Mouse (Mus musculus): Measurements from ENCODE around the gene Akap2. TPM values are rescaled to one million over a fixed set of nuclear protein-coding genes. Genes with fewer than 3 reads are reported as not detected.

Akap2 gene
- polyA plus RNA-seq, 1 experiment: 20.8 TPM

GRCm38 (mm10) chr4:57681511-57681910, 35.9 kb upstream of the Akap2 start:
- H3K27ac ChIP-seq (ENCODE audit: insufficient read depth, low read length): no peak overlapping the region
- H3K4me3 ChIP-seq (ENCODE audit: insufficient read depth, low read length): no peak overlapping the region
- TF ChIP-seq CTCF (IDR thresholded peaks at IDR 0.05; ENCODE audit: extremely low read depth, insufficient read depth, low read length) (no peak), POLR2A (IDR thresholded peaks at IDR 0.05; ENCODE audit: extremely low read depth, insufficient read depth, low read length) (no peak)
- H3K4me1 ChIP-seq (ENCODE audit: control insufficient read depth, insufficient read depth, low read length): no peaks in the 10 kb centered on the region

- TF ChIP-seq POLR2A (IDR thresholded peaks at IDR 0.05; ENCODE audit: extremely low read depth, insufficient read depth, low read length): no peak
- no peak for TF ChIP-seq CTCF (IDR thresholded peaks at IDR 0.05; ENCODE audit: extremely low read depth, insufficient read depth, low read length)
- H3K4me1 ChIP-seq (ENCODE audit: control insufficient read depth, insufficient read depth, low read length): no peaks in the 10 kb centered on the region; the same call in 1 of the 2 replicates
- no peak overlapping the region for H3K4me3 ChIP-seq (ENCODE audit: insufficient read depth, low read length)
- H3K27ac ChIP-seq (ENCODE audit: insufficient read depth, low read length): no peak overlapping the region
These were observed 35.1 kb upstream of the Akap2 start for GRCm38 (mm10) chr4:57682341-57682740.

- TF ChIP-seq CTCF (IDR thresholded peaks at IDR 0.05; ENCODE audit: extremely low read depth, insufficient read depth, low read length) (no peak), POLR2A (IDR thresholded peaks at IDR 0.05; ENCODE audit: extremely low read depth, insufficient read depth, low read length) (no peak)
- H3K4me1 ChIP-seq (ENCODE audit: control insufficient read depth, insufficient read depth, low read length): peaks cover under 1% of the 10 kb centered on the region; the same call in 1 of the 2 replicates
- H3K27ac ChIP-seq (ENCODE audit: insufficient read depth, low read length): no peak overlapping the region
- H3K4me3 ChIP-seq (ENCODE audit: insufficient read depth, low read length): no peak overlapping the region
These were observed 34.5 kb upstream of the Akap2 start for GRCm38 (mm10) chr4:57682944-57683343.

GRCm38 (mm10) chr4:57684676-57685215, 32.7 kb upstream of the Akap2 start:
- Histone ChIP-seq H3K4me3 (ENCODE audit: insufficient read depth, low read length) (no peak overlapping the region), H3K4me1 (ENCODE audit: control insufficient read depth, insufficient read depth, low read length) (peaks cover 3% of the 10 kb centered on the region; the same call in 1 of the 2 replicates), H3K27ac (ENCODE audit: insufficient read depth, low read length) (no peak overlapping the region)
- TF ChIP-seq POLR2A (IDR thresholded peaks at IDR 0.05; ENCODE audit: extremely low read depth, insufficient read depth, low read length) (no peak), CTCF (IDR thresholded peaks at IDR 0.05; ENCODE audit: extremely low read depth, insufficient read depth, low read length) (no peak)

GRCm38 (mm10) chr4:57686736-57687135, 30.7 kb upstream of the Akap2 start:
- TF ChIP-seq CTCF (IDR thresholded peaks at IDR 0.05; ENCODE audit: extremely low read depth, insufficient read depth, low read length): no peak
- no peak for TF ChIP-seq POLR2A (IDR thresholded peaks at IDR 0.05; ENCODE audit: extremely low read depth, insufficient read depth, low read length)
- Histone ChIP-seq H3K4me3 (ENCODE audit: insufficient read depth, low read length) (no peak overlapping the region), H3K27ac (ENCODE audit: insufficient read depth, low read length) (no peak overlapping the region), H3K4me1 (ENCODE audit: control insufficient read depth, insufficient read depth, low read length) (peaks cover 3% of the 10 kb centered on the region; the same call in 1 of the 2 replicates)

- H3K4me1 ChIP-seq (ENCODE audit: control insufficient read depth, insufficient read depth, low read length): peaks cover 3% of the 10 kb centered on the region; the same call in 1 of the 2 replicates
- no peak overlapping the region for H3K4me3 ChIP-seq (ENCODE audit: insufficient read depth, low read length)
- H3K27ac ChIP-seq (ENCODE audit: insufficient read depth, low read length): no peak overlapping the region
- TF ChIP-seq CTCF (IDR thresholded peaks at IDR 0.05; ENCODE audit: extremely low read depth, insufficient read depth, low read length): no peak
- TF ChIP-seq POLR2A (IDR thresholded peaks at IDR 0.05; ENCODE audit: extremely low read depth, insufficient read depth, low read length): no peak
These were observed 29.9 kb upstream of the Akap2 start for GRCm38 (mm10) chr4:57687583-57687982.

- no peak overlapping the region for H3K27ac ChIP-seq (ENCODE audit: insufficient read depth, low read length)
- no peak overlapping the region for H3K4me3 ChIP-seq (ENCODE audit: insufficient read depth, low read length)
- TF ChIP-seq CTCF (IDR thresholded peaks at IDR 0.05; ENCODE audit: extremely low read depth, insufficient read depth, low read length) (no peak), POLR2A (IDR thresholded peaks at IDR 0.05; ENCODE audit: extremely low read depth, insufficient read depth, low read length) (no peak)
- peaks cover 3% of the 10 kb centered on the region; the same call in 1 of the 2 replicates for H3K4me1 ChIP-seq (ENCODE audit: control insufficient read depth, insufficient read depth, low read length)
These were observed 29.3 kb upstream of the Akap2 start for GRCm38 (mm10) chr4:57688131-57688530.

- TF ChIP-seq CTCF (IDR thresholded peaks at IDR 0.05; ENCODE audit: extremely low read depth, insufficient read depth, low read length) (no peak), POLR2A (IDR thresholded peaks at IDR 0.05; ENCODE audit: extremely low read depth, insufficient read depth, low read length) (no peak)
- Histone ChIP-seq H3K4me1 (ENCODE audit: control insufficient read depth, insufficient read depth, low read length) (peaks cover 3% of the 10 kb centered on the region; the same call in 1 of the 2 replicates), H3K27ac (ENCODE audit: insufficient read depth, low read length) (no peak overlapping the region), H3K4me3 (ENCODE audit: insufficient read depth, low read length) (no peak overlapping the region)
These were observed 27.5 kb upstream of the Akap2 start for GRCm38 (mm10) chr4:57690001-57690400.

GRCm38 (mm10) chr4:57690805-57691204, 26.7 kb upstream of the Akap2 start:
- Histone ChIP-seq H3K4me1 (ENCODE audit: control insufficient read depth, insufficient read depth, low read length) (peaks cover 3% of the 10 kb centered on the region; the same call in 1 of the 2 replicates), H3K4me3 (ENCODE audit: insufficient read depth, low read length) (no peak overlapping the region), H3K27ac (ENCODE audit: insufficient read depth, low read length) (no peak overlapping the region)
- no peak for TF ChIP-seq CTCF (IDR thresholded peaks at IDR 0.05; ENCODE audit: extremely low read depth, insufficient read depth, low read length)
- TF ChIP-seq POLR2A (IDR thresholded peaks at IDR 0.05; ENCODE audit: extremely low read depth, insufficient read depth, low read length): no peak

- H3K4me1 ChIP-seq (ENCODE audit: control insufficient read depth, insufficient read depth, low read length): no peaks in the 10 kb centered on the region; the same call in 1 of the 2 replicates
- H3K27ac ChIP-seq (ENCODE audit: insufficient read depth, low read length): no peak overlapping the region
- TF ChIP-seq POLR2A (IDR thresholded peaks at IDR 0.05; ENCODE audit: extremely low read depth, insufficient read depth, low read length) (no peak), CTCF (IDR thresholded peaks at IDR 0.05; ENCODE audit: extremely low read depth, insufficient read depth, low read length) (no peak)
- no peak overlapping the region for H3K4me3 ChIP-seq (ENCODE audit: insufficient read depth, low read length)
These were observed 22.9 kb upstream of the Akap2 start for GRCm38 (mm10) chr4:57694356-57695136.

All from cortical plate, adult 2 months (tissue).